Comparison of ENCODE assay signal across 9 mouse cellular contexts in the genomic region with DNA sequence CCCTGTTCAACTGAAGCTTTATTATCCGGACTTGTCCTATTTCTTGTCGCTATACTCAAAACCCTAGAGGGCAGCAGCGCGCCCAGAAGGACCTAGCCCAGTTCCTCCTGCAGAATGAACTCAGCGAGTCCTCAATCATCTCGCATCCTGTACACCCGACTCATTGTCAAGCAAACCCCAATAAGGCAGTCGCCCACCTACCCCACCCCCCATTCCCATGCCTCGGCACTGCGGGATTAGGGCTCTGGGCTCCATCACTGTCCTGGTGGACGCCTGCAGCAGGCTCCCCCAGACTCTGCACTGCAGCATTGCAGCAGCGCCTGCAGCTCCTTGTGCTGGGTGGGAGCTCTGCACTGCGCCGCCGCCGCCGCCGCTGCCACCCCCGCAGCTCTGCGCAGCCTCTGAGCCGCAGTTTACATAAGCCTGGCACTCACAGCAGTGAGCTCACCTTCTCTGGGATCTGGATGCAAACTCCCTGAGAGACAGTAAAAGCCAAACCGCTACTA. TPM values are rescaled to one million over a fixed set of nuclear protein-coding genes. Genes with fewer than 3 reads are reported as not detected.
DNase-seq lines count a peak whose midpoint lies in the region; ATAC-seq lines count a peak whose summit lies in the region.
"Had no signal": no experiment of that assay in that cellular context is flagged by ENCODE, and none has a peak within 500 bp of the region (broad histone marks: within the 10 kb centered on the region; RNA-seq: fewer than 3 reads in every experiment).

No protein-coding gene starts in this region.

- peak; percentile 56 for DNase-seq in 3134 (ENCODE audit: extremely low read depth, insufficient read length, low spot score)
- peak; percentile 75 for DNase-seq in adrenal gland, postnatal 25 days
- peak; percentile 73 for DNase-seq in heart, adult 8-10 months (ENCODE audit: low spot score)
- DNase-seq in kidney, adult 9 months, result peak; percentile 92
- peak; percentile 79 to 83 for DNase-seq in spleen, postnatal 36 days (ENCODE audit: low spot score in 2 of 2)

- H3K4me3 ChIP-seq in embryonic facial prominence, embryonic 12.5 days, result peak overlapping the region; percentile 48
- H3K4me3 ChIP-seq in limb, embryonic 13.5 days, result peak overlapping the region; percentile 50
- H3K4me3 ChIP-seq in midbrain, embryonic 16.5 days (ENCODE audit: low read depth, low read length), result peak overlapping the region; percentile 55

- no peaks in the 10 kb centered on the region for H3K36me3 ChIP-seq in embryonic facial prominence, embryonic 12.5 days
- no peaks in the 10 kb centered on the region for H3K36me3 ChIP-seq in limb, embryonic 13.5 days
- no peaks in the 10 kb centered on the region for H3K36me3 ChIP-seq in midbrain, embryonic 16.5 days (ENCODE audit: control insufficient read depth, insufficient read depth, low read length)
- H3K36me3 ChIP-seq: G1E had no signal

- WGBS in embryonic facial prominence, embryonic 12.5 days, result under 1% methylated on average over 22 of the region's 22 CpGs
- WGBS in limb, embryonic 13.5 days, result under 1% methylated on average over 22 of the region's 22 CpGs
- under 1% methylated on average over 22 of the region's 22 CpGs for WGBS in midbrain, embryonic 16.5 days

- peak; percentile 89 for ATAC-seq in embryonic facial prominence, embryonic 12.5 days (ENCODE audit: insufficient number of reproducible peaks, insufficient read depth, low FRiP score, low TSS enrichment)
- peak; percentile 90 for ATAC-seq in limb, embryonic 13.5 days (ENCODE audit: low FRiP score, low read depth)
- peak; percentile 98 for ATAC-seq in midbrain, embryonic 16.5 days

- no peaks in the 10 kb centered on the region for H3K27me3 ChIP-seq in embryonic facial prominence, embryonic 12.5 days
- peaks cover 5% of the 10 kb centered on the region; the same call in 1 of the 2 replicates for H3K27me3 ChIP-seq in limb, embryonic 13.5 days
- H3K27me3 ChIP-seq in midbrain, embryonic 16.5 days (ENCODE audit: control insufficient read depth, insufficient read depth, low read depth, low read length), result no peaks in the 10 kb centered on the region

- no peaks in the 10 kb centered on the region for H3K9me3 ChIP-seq in embryonic facial prominence, embryonic 12.5 days
- H3K9me3 ChIP-seq in limb, embryonic 13.5 days, result no peaks in the 10 kb centered on the region
- H3K9me3 ChIP-seq in midbrain, embryonic 16.5 days (replicated peaks; ENCODE audit: control insufficient read depth, low read length, poor library complexity, severe bottlenecking), result no peaks in the 10 kb centered on the region

- peak overlapping the region; percentile 31; the same call in 1 of the 2 replicates for H3K27ac ChIP-seq in embryonic facial prominence, embryonic 12.5 days
- H3K27ac ChIP-seq in limb, embryonic 13.5 days, result no peak overlapping the region
- H3K27ac ChIP-seq in midbrain, embryonic 16.5 days (ENCODE audit: low read length), result peak overlapping the region; percentile 95

- H3K4me2 ChIP-seq in embryonic facial prominence, embryonic 12.5 days (replicated peaks), result peak overlapping the region; percentile 79
- peak overlapping the region; percentile 76 for H3K4me2 ChIP-seq in limb, embryonic 13.5 days (replicated peaks)
- H3K4me2 ChIP-seq in midbrain, embryonic 16.5 days (ENCODE audit: low read length), result peak overlapping the region; percentile 75

- peak overlapping the region; percentile 50 for H3K9ac ChIP-seq in embryonic facial prominence, embryonic 12.5 days
- H3K9ac ChIP-seq in limb, embryonic 13.5 days, result peak overlapping the region; percentile 66
- H3K9ac ChIP-seq in midbrain, embryonic 16.5 days (ENCODE audit: low read depth, low read length), result peak overlapping the region; percentile 91

- peaks cover 4% of the 10 kb centered on the region; the same call in 1 of the 2 replicates for H3K4me1 ChIP-seq in embryonic facial prominence, embryonic 12.5 days
- peaks cover 12% of the 10 kb centered on the region for H3K4me1 ChIP-seq in limb, embryonic 13.5 days
- peaks cover 11% of the 10 kb centered on the region for H3K4me1 ChIP-seq in midbrain, embryonic 16.5 days (ENCODE audit: control insufficient read depth, insufficient read depth, low read length)

RNA-seq across cellular contexts. Expression of gene Xcl1, which starts 36.4 kb away (rescaled TPM):
- total RNA-seq in adrenal gland, postnatal 25 days (2021), result not detected in 2 replicates
- not detected in 2 replicates for polyA plus RNA-seq in embryonic facial prominence, embryonic 12.5 days (2016; fragmentation: Nextera tagmentation; extraction: Ambion mirVana)
- total RNA-seq in heart, adult 8-10 months (2022), result not detected
- polyA plus RNA-seq in limb, embryonic 13.5 days (2015; fragmentation: Nextera tagmentation; extraction: Ambion mirVana), result not detected in 2 replicates
- not detected in 2 replicates for polyA plus RNA-seq in midbrain, embryonic 16.5 days (2015; fragmentation: Nextera tagmentation; extraction: Ambion mirVana)
- total RNA-seq: G1E had no signal
- polyA plus RNA-seq: G1E had no signal
